Mouse (Mus musculus) inflammation-experienced regulatory T-cells, adult 16 weeks (primary cell): ENCODE measurements around the gene Gm3182. TPM values are rescaled to one million over a fixed set of nuclear protein-coding genes. Genes with fewer than 3 reads are reported as not detected.

Source experiments
- polyA plus RNA-seq: library from polyadenylated mRNA; unstranded; fragments of 100-300 nt; shearing (Covaris generic); gene quantifications from one replicate; pipeline ENCODE4 v1.2.1, GENCODE M21; 2017

Gm3182 gene
- polyA plus RNA-seq: not detected

GRCm38 (mm10) chr14:4481445-4481844, at the start of gene Gm3182:
Gene Gm3182 (plus strand): TSS chr14:4481745.

Other genes with a start within 250 kb of the Gm3182 start
- not detected for gene Gm3138, start 232.1 kb upstream of the Gm3182 start, polyA plus RNA-seq
- gene Gm3149, start 164.5 kb upstream of the Gm3182 start, polyA plus RNA-seq: not detected
- gene 2610042L04Rik, start 147.0 kb upstream of the Gm3182 start, polyA plus RNA-seq: 9.4 TPM
- not detected for gene Gm3159, start 84.2 kb upstream of the Gm3182 start, polyA plus RNA-seq
- gene Gm3164, start 66.3 kb upstream of the Gm3182 start, polyA plus RNA-seq: 7.0 TPM
- 2.7 TPM for gene Gm3173, start 50.8 kb upstream of the Gm3182 start, polyA plus RNA-seq
- gene Gm3047, start 73.7 kb downstream of the Gm3182 start, polyA plus RNA-seq: not detected
- not detected for gene Gm8159, start 150.6 kb downstream of the Gm3182 start, polyA plus RNA-seq
- not detected for gene Gm3239, start 182.4 kb downstream of the Gm3182 start, polyA plus RNA-seq
- not detected for gene Gm7876, start 227.5 kb downstream of the Gm3182 start, polyA plus RNA-seq
- 9.1 TPM for gene Gm3252, start 245.0 kb downstream of the Gm3182 start, polyA plus RNA-seq